Mouse (Mus musculus) 416B (cell line): ENCODE data around the gene Zkscan5.
"Not testable (repeated sequence)": the region's sequence is repeated elsewhere in the genome, so short reads cannot be mapped to it uniquely, and the experiment has no call there.

Source experiments
- DNase-seq: peaks from one replicate; pipeline ENCODE4 v3.0.0; 2011; ENCODE audit warnings: low read depth

Gene Zkscan5

GRCm38 (mm10) chr5:145213505-145213904 lies 9.1 kb downstream of the Zkscan5 start:
- no peak for DNase-seq

DNA sequence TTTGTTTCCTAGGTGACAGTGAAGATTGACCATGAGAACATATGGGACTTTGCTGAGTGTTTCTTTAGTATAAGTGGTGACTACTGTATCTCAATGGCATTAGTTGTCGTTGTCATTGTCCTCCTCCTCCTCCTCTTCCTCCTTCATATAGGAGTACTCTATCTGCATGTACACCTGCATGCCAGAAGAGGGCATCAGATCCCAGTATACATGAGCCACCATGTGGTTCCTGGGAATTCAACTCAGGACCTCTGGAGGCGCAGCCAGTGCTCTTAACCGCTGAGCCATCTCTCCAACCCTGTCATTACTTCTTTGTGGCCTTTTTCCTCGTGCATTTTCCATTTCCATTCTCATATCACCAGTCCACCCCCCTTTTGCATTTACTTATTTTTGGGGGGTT lies 10.3 kb downstream of the Zkscan5 start:
- peak; percentile 57 for DNase-seq

- no peak for DNase-seq
Measured at GRCm38 (mm10) chr5:145217746-145218145, 13.4 kb downstream of the Zkscan5 start.

GRCm38 (mm10) chr5:145218206-145218605 lies 13.8 kb downstream of the Zkscan5 start:
- no peak for DNase-seq

GRCm38 (mm10) chr5:145218671-145219070 lies 14.3 kb downstream of the Zkscan5 start:
- no peak for DNase-seq

- DNase-seq = no peak
Measured at GRCm38 (mm10) chr5:145219981-145220380, 15.6 kb downstream of the Zkscan5 start.

DNA sequence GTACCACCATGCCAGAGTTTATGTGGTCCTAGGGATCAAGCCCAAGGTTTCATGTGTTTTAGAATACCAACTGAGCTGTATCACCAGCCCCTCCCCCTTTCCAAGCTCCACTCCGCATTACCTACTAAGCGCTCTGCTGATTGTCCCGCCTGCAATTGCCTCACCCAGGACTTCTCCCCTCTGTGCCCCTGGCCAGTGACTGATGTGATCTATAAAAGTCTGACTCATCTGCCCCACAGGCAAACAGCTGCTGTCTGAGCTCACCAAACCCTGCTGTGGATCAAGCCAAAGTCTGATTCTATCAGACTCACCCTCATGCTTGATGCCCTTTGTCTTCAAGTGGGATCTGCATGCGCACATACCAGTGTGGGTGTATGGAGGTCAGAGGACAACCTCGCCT lies 18.5 kb downstream of the Zkscan5 start:
- DNase-seq = peak; percentile 59

DNA sequence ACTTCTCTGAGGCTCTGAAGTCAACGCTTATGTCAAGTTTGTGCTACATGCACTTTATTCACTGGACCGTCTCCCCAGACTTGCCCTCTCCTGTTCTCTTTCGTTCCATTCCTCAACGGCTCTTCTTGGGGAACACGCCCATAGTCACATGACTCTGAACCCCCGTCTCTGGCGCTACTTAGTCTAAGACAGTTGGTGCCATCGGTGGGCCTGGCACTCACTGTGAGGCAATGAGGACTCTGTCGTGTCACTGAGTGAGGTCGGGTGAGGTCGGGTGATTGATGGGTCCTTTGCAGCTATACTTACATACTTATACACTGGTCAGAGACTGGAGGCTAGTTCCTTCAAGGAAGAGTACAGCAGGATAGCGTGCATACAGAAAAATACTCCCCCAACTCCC lies 19.0 kb downstream of the Zkscan5 start:
- DNase-seq = no peak

- no peak for DNase-seq
Measured at GRCm38 (mm10) chr5:145226453-145226852, 22.1 kb downstream of the Zkscan5 start.

GRCm38 (mm10) chr5:145229283-145229682 lies 24.9 kb downstream of the Zkscan5 start:
- DNase-seq = not testable (repeated sequence)

GRCm38 (mm10) chr5:145230641-145231040 lies 26.3 kb downstream of the Zkscan5 start:
- no peak for DNase-seq

- DNase-seq = peak; percentile 96
Measured at GRCm38 (mm10) chr5:145231367-145231871, 27.1 kb downstream of the Zkscan5 start, which contains the start of gene Zfp655. TSS of gene Zfp655 (plus strand) at chr5:145231715.

- DNase-seq = peak; percentile 64
Measured at GRCm38 (mm10) chr5:145231893-145232411, 27.6 kb downstream of the Zkscan5 start.

GRCm38 (mm10) chr5:145234636-145235035 lies 30.3 kb downstream of the Zkscan5 start:
- DNase-seq = peak; percentile 75

DNA sequence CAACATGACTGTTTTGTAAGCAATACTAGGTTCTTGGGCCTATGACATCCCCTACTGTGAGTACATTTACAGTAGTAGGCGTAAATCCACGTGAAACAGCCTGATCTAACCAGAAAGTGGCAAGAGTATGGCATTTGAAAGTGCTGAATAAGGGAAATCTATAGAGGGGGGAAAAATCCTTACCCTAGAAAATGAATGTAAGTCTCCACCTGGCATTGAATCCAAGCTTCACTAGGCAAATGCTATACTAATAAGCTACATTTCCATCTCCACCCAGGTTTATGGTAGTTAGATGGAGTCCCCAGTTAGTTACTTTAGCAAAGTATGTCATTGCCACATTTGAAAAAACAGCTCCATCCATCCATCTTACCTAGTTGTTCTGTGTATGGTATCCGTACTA lies 45.2 kb downstream of the Zkscan5 start:
- DNase-seq = no peak
